Mouse (Mus musculus): Measurements from ENCODE around the gene Sorcs2. TPM values are rescaled to one million over a fixed set of nuclear protein-coding genes. Genes with fewer than 3 reads are reported as not detected.

The Sorcs2 gene
- polyA plus RNA-seq (2015; fragmentation: Nextera tagmentation; extraction: Ambion mirVana) = 19.6 and 21.2 TPM in 2 replicates

- Histone ChIP-seq H3K36me3 (no peaks in the 10 kb centered on the region), H3K4me3 (peak within 1 kb of the TSS; percentile 60), H3K9me3 (no peaks in the 10 kb centered on the region), H3K4me2 (peak within 1 kb of the TSS; percentile 99), H3K27ac (peak within 1 kb of the TSS; percentile 71), H3K4me1 (peaks cover 48% of the 10 kb centered on the region), H3K9ac (peak within 1 kb of the TSS; percentile 83), H3K27me3 (peaks cover 7% of the 10 kb centered on the region; the same call in 1 of the 2 replicates)
- peak; percentile 81 for ATAC-seq (ENCODE audit: borderline replicate concordance, extremely low read depth, low FRiP score, low TSS enrichment)
- 0% methylated on average over 39 of the region's 45 CpGs for WGBS
Measured at GRCm38 (mm10) chr5:36397837-36398282, at the start of gene Sorcs2. Gene Sorcs2, minus strand, starts transcription at chr5:36398139.

DNA sequence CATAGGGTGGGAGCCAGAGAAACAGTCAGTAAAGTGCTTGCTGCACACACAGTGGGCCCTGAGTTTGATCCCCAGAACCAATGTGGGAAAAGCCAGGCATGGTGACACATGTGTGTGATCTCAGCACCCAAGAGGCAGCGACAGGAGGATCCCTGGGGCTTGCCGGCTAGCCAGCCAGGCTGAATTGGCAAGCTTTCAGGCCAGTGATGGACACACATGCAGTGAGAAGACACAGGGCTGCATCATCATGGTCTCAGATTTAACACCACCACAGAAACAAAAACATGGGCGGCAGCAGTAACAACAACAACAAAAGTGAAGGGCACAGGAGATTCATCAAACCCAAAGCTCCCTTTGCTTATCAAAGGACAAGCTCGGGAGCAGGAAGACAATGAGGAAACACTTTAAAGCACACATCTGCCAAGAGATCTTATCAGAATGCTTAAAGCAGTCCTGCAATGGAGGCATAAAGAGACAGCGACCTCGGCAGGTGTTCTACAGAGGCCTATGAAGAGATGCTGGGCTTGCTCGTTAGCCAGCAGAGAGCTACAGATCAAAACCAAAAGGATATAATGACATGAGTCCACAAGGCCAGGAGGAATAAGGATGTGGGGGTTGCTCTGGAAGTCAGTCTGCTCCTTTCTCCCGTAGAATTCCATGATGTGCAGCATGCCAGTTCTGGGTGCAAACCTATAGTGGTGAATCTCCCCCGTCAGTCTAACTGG lies 48.4 kb upstream of the Sorcs2 start:
- Histone ChIP-seq H3K4me1 (no peaks in the 10 kb centered on the region; the same call in 1 of the 2 replicates), H3K27ac (no peak overlapping the region), H3K9me3 (no peaks in the 10 kb centered on the region), H3K4me3 (no peak overlapping the region), H3K4me2 (no peak overlapping the region), H3K36me3 (no peaks in the 10 kb centered on the region), H3K27me3 (peaks cover 14% of the 10 kb centered on the region; the same call in 1 of the 2 replicates), H3K9ac (no peak overlapping the region)
- ATAC-seq (ENCODE audit: borderline replicate concordance, extremely low read depth, low FRiP score, low TSS enrichment) = no peak
- WGBS = 28% methylated on average over 9 of the region's 9 CpGs

DNA sequence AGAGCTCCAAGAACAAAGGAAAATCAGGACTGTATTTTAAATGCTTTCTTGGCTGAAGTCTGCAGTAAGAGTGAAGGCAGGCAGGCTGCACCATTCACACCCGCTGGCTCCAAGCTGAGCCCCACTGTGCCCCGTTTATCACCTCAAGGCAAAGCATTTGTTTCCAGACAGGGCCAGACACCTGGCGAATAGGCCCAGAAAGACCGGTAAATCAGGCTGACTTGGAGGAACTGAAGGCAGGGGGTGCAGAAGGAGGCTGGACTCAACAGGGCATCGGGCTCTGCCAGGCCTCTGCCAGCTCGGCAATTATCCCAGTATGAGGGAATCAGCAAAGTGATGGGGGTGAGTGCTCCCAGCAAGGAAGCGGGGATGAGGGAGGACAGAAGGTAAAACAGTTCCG lies 47.1 kb upstream of the Sorcs2 start:
- Histone ChIP-seq H3K4me3 (no peak overlapping the region), H3K9ac (no peak overlapping the region), H3K4me2 (no peak overlapping the region), H3K36me3 (no peaks in the 10 kb centered on the region), H3K27me3 (peaks cover 14% of the 10 kb centered on the region; the same call in 1 of the 2 replicates), H3K4me1 (no peaks in the 10 kb centered on the region), H3K27ac (no peak overlapping the region), H3K9me3 (no peaks in the 10 kb centered on the region)
- 28% methylated on average over 8 of the region's 8 CpGs for WGBS
- ATAC-seq (ENCODE audit: borderline replicate concordance, extremely low read depth, low FRiP score, low TSS enrichment) = no peak

DNA sequence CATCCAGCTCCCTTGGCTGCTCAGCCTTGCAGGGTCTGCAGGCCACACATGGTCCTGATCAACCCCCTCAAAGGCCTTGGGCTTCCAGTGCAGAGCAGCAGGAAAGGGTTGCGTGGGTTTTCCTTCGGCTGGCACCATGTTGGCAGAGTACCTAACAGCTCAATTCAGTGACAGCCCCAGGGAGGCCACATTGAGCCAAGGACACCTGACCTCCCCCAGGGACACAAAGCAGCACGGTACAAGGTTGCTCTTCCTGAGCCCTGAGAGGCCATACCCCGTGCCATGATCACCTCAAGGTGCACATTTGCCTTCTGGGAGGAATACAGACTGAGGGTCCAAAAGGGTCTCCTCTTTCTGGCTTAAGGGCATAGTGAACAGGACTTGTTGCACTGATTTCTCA lies 46.7 kb upstream of the Sorcs2 start:
- no peak overlapping the region for H3K9ac ChIP-seq
- H3K4me1 ChIP-seq = no peaks in the 10 kb centered on the region
- no peak overlapping the region for H3K4me3 ChIP-seq
- ATAC-seq (ENCODE audit: borderline replicate concordance, extremely low read depth, low FRiP score, low TSS enrichment) = no peak
- no peak overlapping the region for H3K27ac ChIP-seq
- 38% methylated on average over 4 of the region's 4 CpGs for WGBS
- H3K4me2 ChIP-seq = no peak overlapping the region
- H3K9me3 ChIP-seq = no peaks in the 10 kb centered on the region
- H3K27me3 ChIP-seq = peaks cover 14% of the 10 kb centered on the region; the same call in 1 of the 2 replicates
- H3K36me3 ChIP-seq = no peaks in the 10 kb centered on the region

DNA sequence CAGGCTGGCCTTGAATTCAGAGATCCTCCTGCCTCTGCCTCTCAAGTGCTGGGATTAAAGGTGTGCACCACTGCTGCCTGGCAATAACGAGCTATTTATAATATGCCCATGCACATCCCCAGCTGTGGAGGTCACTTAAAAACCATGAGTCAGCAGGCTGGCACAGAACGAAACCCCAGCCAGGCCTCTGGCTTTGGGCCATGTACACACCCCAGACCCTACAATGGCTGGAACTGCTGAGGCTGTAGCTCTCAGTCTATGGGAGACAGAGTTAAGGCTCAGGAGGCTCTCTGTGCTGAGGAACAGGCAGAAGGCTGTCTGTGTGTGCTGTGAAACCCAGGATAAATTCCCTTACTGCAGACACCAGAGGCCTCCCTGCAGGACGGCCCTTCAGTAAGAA lies 42.8 kb upstream of the Sorcs2 start:
- H3K4me1 ChIP-seq = no peaks in the 10 kb centered on the region
- no peak overlapping the region for H3K4me3 ChIP-seq
- H3K27ac ChIP-seq = no peak overlapping the region
- no peaks in the 10 kb centered on the region for H3K36me3 ChIP-seq
- ATAC-seq (ENCODE audit: borderline replicate concordance, extremely low read depth, low FRiP score, low TSS enrichment) = no peak
- no peak overlapping the region for H3K4me2 ChIP-seq
- no peaks in the 10 kb centered on the region for H3K9me3 ChIP-seq
- peaks cover 14% of the 10 kb centered on the region; the same call in 1 of the 2 replicates for H3K27me3 ChIP-seq
- H3K9ac ChIP-seq = no peak overlapping the region
- WGBS = 61% methylated on average over 3 of the region's 3 CpGs

- Histone ChIP-seq H3K36me3 (no peaks in the 10 kb centered on the region), H3K4me1 (no peaks in the 10 kb centered on the region), H3K27me3 (no peaks in the 10 kb centered on the region), H3K9ac (no peak overlapping the region), H3K9me3 (no peaks in the 10 kb centered on the region), H3K4me3 (no peak overlapping the region), H3K4me2 (no peak overlapping the region), H3K27ac (no peak overlapping the region)
- WGBS = 70% methylated on average over 4 of the region's 4 CpGs
- ATAC-seq (ENCODE audit: borderline replicate concordance, extremely low read depth, low FRiP score, low TSS enrichment) = no peak
Measured at GRCm38 (mm10) chr5:36436858-36437257, 38.9 kb upstream of the Sorcs2 start.

DNA sequence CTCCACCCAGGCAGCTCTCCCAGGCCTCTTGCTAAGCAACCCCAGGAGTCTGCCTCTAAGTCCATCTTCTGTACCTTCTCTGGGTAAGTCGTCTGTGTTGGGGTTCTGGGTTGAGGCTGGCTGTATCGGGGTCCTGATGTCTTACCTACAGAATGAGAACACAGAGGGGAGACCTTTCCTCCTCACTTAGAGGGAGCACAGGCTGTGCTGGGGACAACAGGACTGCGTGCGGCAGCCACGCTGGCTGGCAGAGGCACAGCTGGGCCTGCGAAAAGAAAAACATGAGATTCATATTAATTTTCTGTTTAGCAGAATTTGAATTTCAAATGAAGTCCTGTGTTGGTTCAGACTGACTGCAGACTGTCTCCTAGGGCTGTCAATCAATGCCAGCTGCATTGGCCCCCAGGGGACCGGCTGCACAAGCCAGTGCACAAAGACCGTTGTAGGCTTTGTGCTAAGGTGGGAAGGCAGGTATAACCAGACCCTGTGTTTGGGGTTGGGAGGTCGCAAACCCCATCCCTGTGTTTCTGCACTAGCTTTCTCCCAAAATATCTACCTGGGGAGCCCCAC lies 36.5 kb upstream of the Sorcs2 start:
- ATAC-seq (ENCODE audit: borderline replicate concordance, extremely low read depth, low FRiP score, low TSS enrichment) = no peak
- no peak overlapping the region for H3K4me3 ChIP-seq
- H3K9me3 ChIP-seq = no peaks in the 10 kb centered on the region
- WGBS = 68% methylated on average over 9 of the region's 9 CpGs
- no peak overlapping the region for H3K27ac ChIP-seq
- no peak overlapping the region for H3K9ac ChIP-seq
- H3K4me2 ChIP-seq = no peak overlapping the region
- H3K4me1 ChIP-seq = no peaks in the 10 kb centered on the region
- no peaks in the 10 kb centered on the region for H3K36me3 ChIP-seq
- peaks cover 1% of the 10 kb centered on the region; the same call in 1 of the 2 replicates for H3K27me3 ChIP-seq

DNA sequence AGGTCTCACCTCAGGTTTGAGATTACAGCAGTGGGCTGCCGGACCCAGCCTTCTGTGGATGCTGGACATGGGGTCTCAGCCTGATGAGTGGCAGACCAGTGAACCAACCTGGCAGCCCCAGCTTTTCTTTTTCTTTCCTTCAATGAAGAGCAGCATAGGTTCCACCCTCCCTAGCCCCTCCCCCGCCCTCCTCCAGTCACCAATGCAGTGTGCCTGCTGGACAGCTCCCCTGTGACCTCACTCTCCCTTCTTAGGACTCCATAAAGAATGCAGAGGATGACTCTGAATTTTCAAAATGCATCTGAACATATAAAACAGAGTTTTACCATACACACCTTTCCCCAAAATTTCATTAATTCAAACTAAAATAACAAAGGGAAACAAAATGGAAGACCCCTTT lies 33.8 kb upstream of the Sorcs2 start:
- Histone ChIP-seq H3K9ac (no peak overlapping the region), H3K4me3 (no peak overlapping the region), H3K27me3 (peaks cover 5% of the 10 kb centered on the region; the same call in 1 of the 2 replicates), H3K9me3 (no peaks in the 10 kb centered on the region), H3K4me1 (no peaks in the 10 kb centered on the region), H3K36me3 (no peaks in the 10 kb centered on the region), H3K27ac (no peak overlapping the region), H3K4me2 (no peak overlapping the region)
- 53% methylated on average over 2 of the region's 2 CpGs for WGBS
- ATAC-seq (ENCODE audit: borderline replicate concordance, extremely low read depth, low FRiP score, low TSS enrichment) = no peak

DNA sequence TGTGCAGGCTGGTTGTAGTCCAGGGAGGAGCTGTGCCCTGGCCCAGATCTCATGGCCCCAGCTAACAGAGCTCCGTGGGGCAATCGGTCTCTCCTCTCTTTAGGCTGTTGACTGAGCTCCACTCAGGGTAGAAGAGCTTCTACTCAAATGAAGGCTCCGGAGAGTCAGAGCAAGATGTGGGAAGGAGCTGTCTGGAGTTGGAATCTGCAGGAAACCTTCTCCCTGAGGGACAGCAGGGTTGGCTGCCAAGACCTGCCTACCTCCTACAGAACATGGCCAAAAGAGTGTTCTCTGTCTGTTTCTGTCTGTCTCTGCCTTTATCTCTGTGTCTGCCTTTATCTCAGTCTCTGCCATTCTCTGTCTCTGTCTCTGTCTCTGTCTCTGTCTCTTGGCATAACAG lies 31.6 kb upstream of the Sorcs2 start:
- no peak overlapping the region for H3K9ac ChIP-seq
- H3K4me2 ChIP-seq = no peak overlapping the region
- no peaks in the 10 kb centered on the region for H3K4me1 ChIP-seq
- H3K9me3 ChIP-seq = no peaks in the 10 kb centered on the region
- no peak overlapping the region for H3K4me3 ChIP-seq
- 84% methylated on average over 3 of the region's 3 CpGs for WGBS
- H3K27ac ChIP-seq = no peak overlapping the region
- ATAC-seq (ENCODE audit: borderline replicate concordance, extremely low read depth, low FRiP score, low TSS enrichment) = no peak
- H3K27me3 ChIP-seq = peaks cover 5% of the 10 kb centered on the region; the same call in 1 of the 2 replicates
- no peaks in the 10 kb centered on the region for H3K36me3 ChIP-seq

DNA sequence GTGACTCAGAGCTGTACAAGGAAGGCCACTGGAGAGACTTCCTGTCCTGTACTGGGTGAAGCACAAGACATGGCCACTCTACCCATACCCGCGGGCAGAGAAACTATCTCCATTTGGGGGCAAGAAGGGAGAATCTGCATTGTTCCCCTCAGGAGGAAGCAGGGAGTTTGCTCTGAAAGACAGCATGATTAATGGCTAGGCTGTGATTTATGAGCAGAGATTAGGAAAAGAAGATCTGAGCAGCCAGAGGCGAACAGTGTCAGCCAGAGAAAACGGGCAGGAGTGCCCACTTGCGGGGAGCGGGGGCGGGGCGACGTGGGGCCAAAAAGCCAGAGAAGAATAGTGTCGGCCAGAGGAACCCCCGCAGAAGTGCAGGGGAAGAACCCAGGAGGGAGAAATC lies 29.9 kb upstream of the Sorcs2 start:
- no peak for ATAC-seq (ENCODE audit: borderline replicate concordance, extremely low read depth, low FRiP score, low TSS enrichment)
- no peak overlapping the region for H3K9ac ChIP-seq
- H3K27me3 ChIP-seq = peaks cover 5% of the 10 kb centered on the region; the same call in 1 of the 2 replicates
- no peaks in the 10 kb centered on the region for H3K4me1 ChIP-seq
- H3K9me3 ChIP-seq = no peaks in the 10 kb centered on the region
- no peak overlapping the region for H3K27ac ChIP-seq
- H3K36me3 ChIP-seq = no peaks in the 10 kb centered on the region
- H3K4me3 ChIP-seq = no peak overlapping the region
- no peak overlapping the region for H3K4me2 ChIP-seq
- 23% methylated on average over 11 of the region's 11 CpGs for WGBS

DNA sequence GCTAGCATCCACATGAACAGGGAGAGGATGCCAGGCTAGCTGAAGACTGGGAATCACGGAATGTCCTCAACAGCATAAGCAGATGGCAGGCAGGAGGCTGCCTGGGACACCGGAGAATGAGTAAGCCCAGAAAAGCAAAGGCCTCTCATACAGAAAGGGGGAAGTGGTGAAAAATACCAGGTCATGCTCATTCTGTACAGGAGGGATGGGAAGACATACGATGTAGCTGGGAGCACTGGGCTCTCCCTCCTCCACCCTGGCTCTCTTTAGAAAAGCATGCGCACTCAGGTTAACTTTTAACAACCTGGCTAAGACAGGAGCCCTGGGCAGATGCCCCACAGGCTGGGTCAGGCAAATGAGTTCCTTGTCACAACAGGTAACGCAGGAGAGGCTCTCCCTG lies 28.5 kb upstream of the Sorcs2 start:
- Histone ChIP-seq H3K9ac (no peak overlapping the region), H3K27me3 (peaks cover 5% of the 10 kb centered on the region; the same call in 1 of the 2 replicates), H3K4me1 (no peaks in the 10 kb centered on the region), H3K4me2 (no peak overlapping the region), H3K36me3 (no peaks in the 10 kb centered on the region), H3K9me3 (no peaks in the 10 kb centered on the region), H3K4me3 (no peak overlapping the region), H3K27ac (no peak overlapping the region)
- no peak for ATAC-seq (ENCODE audit: borderline replicate concordance, extremely low read depth, low FRiP score, low TSS enrichment)
- 58% methylated on average over 5 of the region's 5 CpGs for WGBS

DNA sequence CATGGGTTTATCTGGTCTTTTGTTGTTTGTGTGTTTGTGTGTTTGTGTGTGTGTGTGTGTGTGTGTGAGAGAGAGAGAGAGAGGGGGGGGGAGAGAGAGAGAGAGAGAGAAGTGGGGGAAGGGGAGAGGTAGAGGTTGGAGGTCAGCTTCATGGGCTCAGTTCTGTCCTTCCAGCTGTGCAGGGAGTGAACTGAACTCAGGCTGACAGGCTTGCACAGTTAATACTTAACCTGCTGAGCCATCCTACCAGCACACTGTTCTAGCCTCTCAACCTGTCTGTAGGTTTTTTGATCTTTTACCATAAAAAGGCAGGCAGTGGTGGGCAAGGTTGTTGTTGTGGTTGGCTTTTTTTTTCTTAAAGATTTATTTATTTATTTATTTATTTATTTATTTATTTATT lies 26.7 kb upstream of the Sorcs2 start:
- Histone ChIP-seq H3K4me1 (no peaks in the 10 kb centered on the region), H3K4me3 (no peak overlapping the region), H3K9ac (no peak overlapping the region), H3K9me3 (no peaks in the 10 kb centered on the region), H3K36me3 (no peaks in the 10 kb centered on the region), H3K27ac (no peak overlapping the region), H3K27me3 (peaks cover 5% of the 10 kb centered on the region; the same call in 1 of the 2 replicates), H3K4me2 (no peak overlapping the region)
- ATAC-seq (ENCODE audit: borderline replicate concordance, extremely low read depth, low FRiP score, low TSS enrichment) = no peak
